Mouse (Mus musculus) subcutaneous adipose tissue, adult 2 months (tissue): Measurements from ENCODE around the gene Tac4. TPM values are rescaled to one million over a fixed set of nuclear protein-coding genes. Genes with fewer than 3 reads are reported as not detected.

Experiments
- polyA plus RNA-seq: library from polyadenylated mRNA; depleted of rRNA; stranded (reverse); fragments of >200 nt; gene quantifications from 2 replicates; pipeline ENCODE4 v1.2.3, GENCODE M21; 2012; ENCODE audit warnings: low replicate concordance; rRNA removed

Gene Tac4
- 0.14 TPM in 1 of 2 replicates, not detected in the other for polyA plus RNA-seq

DNA sequence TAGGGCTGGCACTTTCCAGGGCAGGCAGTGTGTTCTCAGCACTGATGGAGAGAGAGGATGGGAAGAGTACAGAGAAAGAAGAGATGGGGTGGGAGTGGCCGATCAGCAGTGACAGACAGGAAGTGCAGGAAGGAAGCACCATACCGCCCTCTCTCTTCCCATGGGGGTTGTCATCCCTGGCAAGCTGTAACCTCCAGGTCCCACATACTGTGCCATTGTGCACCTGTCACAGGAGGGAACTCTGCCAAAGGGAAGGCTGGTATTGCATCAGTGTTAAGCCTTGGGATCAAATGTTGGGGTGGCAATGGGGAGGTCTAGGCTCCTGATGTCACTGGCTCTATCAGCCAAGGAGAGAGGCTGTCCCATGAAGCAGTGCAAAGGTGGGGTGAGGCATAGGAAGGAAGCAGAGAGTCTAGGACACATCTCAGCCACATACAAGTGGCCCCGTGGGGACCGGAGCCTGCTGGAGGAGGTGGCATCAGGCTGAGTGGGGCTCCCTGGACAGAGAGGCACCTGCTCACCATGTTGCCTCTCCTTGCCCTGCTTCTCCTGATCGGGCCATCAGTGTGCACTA, at the start of gene Tac4:
Gene Tac4 (plus strand): TSS at position 352 of the 574 bp plus-strand sequence.

GRCm38 (mm10) chr11:95310007-95310647, 48.8 kb downstream of the Tac4 start, which contains the start of gene Kat7:
TSS of gene Kat7 (minus strand) at chr11:95310246.

Other genes with a start within 250 kb of the Tac4 start
- gene Pdk2, start 220.2 kb upstream of the Tac4 start, polyA plus RNA-seq, result 84.5 and 117 TPM in 2 replicates
- gene Itga3, start 184.7 kb upstream of the Tac4 start, polyA plus RNA-seq, result 10.6 and 43.9 TPM in 2 replicates
- gene Dlx3, start 141.4 kb upstream of the Tac4 start, polyA plus RNA-seq, result 0.07 and 0.21 TPM in 2 replicates
- 0.27 and 0.43 TPM in 2 replicates for gene Dlx4, start 115.3 kb upstream of the Tac4 start, polyA plus RNA-seq
- 38.0 and 44.5 TPM in 2 replicates for gene Kat7, start 48.7 kb downstream of the Tac4 start, polyA plus RNA-seq
- gene Fam117a, start 75.5 kb downstream of the Tac4 start, polyA plus RNA-seq, result 29.5 and 47.0 TPM in 2 replicates
- 84.1 and 112 TPM in 2 replicates for gene Slc35b1, start 123.2 kb downstream of the Tac4 start, polyA plus RNA-seq
- 43.6 and 54.7 TPM in 2 replicates for gene Spop, start 152.6 kb downstream of the Tac4 start, polyA plus RNA-seq